Mouse (Mus musculus): Measurements from ENCODE around the gene Lce1g.

Gene Lce1g

DNA sequence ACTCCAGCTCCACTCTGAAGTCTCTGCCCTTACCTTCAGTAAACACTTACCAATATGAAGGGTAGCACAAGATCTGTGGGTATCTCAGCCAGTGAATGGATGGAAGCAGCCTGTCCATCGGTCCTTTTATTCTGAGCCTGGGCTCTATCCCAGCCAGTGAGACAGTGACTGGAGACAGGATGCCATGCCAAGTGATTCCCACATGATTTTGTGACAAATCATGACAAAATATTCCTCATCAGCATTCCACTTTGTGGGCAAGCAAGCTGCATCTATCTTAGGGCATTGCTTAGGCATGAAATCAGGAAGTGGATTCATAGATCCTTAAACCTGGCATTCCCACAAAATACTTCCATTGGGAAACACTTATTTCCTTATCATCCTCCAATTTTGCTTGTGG, at the start of gene Lce1g:
TSS of gene Lce1g (minus strand) at position 101 of the 400 bp plus-strand sequence.
- no peak for DNase-seq (ENCODE audit: low spot score in 2 of 2)

DNA sequence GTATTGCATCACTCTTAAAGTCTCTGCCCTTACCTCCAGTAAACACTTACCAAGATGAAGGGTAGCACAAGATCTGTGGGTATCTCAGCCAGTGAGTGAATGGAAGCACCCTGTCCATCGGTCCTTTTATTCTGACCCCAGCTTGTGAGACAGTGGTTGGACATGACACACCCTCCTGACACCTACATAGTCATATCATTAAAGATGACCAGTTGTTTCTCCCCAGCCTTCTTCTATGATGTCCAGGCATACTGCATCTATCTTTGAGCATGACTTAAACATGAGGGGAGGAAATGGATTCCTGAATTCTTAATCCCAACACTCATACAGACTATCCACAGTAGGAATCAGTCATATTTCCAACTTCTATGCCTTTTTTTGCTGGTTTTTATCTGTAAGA, 38.3 kb upstream of the Lce1g start, which contains the start of gene Lce1j:
TSS of gene Lce1j (minus strand) at position 101 of the 400 bp plus-strand sequence.
- DNase-seq (ENCODE audit: low spot score in 2 of 2) = no peak

DNA sequence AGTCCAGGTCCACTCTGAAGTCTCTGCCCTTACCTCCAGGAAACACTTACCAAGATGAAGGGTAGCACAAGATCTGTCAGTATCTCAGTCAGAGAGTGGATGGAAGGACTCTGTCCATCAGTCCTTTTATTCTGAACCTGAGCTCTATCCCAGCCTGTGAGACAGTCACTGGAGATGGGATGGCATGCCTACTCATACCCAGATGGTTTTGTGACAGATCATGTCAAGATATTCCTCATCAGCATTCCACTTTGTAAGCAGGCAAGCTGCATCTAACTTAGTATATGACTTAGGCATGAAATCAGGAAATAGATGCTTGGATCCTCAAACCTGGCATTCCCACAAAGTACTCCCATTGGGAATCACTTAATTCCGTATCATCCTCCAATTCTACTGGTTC, 26.7 kb upstream of the Lce1g start, which contains the start of gene Lce1i:
TSS of gene Lce1i (minus strand) at position 101 of the 400 bp plus-strand sequence.
- no peak for DNase-seq (ENCODE audit: low spot score in 2 of 2)

DNA sequence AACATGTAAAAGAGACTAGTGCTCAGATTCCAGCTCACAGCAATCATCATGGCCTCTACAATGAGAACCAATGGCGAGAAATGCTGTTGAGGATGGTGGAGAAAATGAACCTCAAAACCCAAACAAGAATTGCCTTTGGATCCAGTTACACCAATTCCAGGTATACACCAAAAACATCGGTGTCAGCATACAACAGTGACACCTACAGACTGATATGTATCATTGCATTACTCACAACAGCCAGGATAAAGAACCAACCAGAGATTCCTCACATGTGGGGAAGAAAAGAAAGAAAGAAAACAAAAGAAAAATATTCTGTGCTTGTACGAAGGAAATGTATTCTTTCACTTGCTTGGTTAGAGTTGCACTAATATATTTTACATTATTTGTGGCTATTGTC, 19.4 kb upstream of the Lce1g start:
- DNase-seq (ENCODE audit: low spot score in 2 of 2) = no peak

DNA sequence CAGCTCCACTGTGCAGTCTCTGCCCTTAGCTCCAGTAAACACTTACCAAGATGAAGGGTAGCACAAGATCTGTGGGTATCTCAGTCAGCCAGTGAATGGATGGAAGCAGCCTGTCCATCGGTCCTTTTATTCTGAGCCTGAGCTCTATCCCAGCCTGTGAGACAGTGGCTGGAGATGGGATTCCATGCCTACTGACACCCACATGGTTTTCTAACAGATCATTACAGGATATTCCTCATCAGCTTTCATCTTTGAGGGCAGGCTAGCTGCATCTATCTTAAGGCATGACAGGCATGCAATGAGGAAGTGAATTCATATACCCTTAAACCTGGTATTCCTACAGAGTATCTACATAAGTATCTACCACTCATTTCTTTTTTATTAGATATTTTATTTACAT, 12.8 kb upstream of the Lce1g start, which contains the start of gene Lce1h:
TSS of gene Lce1h (minus strand) at position 101 of the 400 bp plus-strand sequence.
- no peak for DNase-seq (ENCODE audit: low spot score in 2 of 2)

DNA sequence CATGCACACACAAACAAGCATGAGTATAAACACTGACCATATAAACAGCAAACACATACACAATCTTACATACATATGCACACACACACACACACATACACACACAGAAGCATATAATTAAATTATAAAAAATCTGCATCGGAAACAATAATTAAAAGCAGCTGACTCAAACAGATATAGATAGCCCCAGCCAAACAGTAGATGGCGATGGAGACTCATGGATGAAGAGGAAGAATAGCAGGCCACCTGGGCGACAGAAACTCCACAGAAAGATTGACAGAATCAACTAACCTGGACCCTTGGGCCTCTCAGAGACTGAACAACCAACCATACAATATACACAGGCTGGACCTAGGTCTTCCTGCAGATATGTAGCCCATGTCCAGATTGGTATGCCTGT, 1.1 kb upstream of the Lce1g start:
- no peak for DNase-seq (ENCODE audit: low spot score in 2 of 2)

DNA sequence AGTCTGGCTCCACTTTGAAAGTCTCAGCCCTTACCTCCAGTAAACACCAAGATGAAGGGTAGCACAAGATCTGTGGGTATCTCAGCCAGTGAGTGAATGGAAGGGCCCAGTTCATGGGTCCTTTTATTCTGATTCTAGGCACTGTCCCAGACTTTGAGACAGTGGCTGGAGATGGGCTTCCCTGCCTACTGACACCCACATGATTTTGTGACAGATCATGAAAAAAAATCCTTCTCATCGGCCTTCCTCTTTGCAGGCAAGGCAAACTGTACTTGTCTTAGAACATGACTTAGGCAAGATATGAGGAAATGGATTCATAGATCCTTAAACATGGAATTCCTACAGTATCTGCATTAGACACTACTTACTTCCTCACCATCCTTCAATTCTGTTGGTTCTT, 13.1 kb downstream of the Lce1g start, which contains the start of gene Gm38119:
TSS of gene Gm38119 (minus strand) at position 101 of the 400 bp plus-strand sequence.
- no peak for DNase-seq (ENCODE audit: low spot score in 2 of 2)

DNA sequence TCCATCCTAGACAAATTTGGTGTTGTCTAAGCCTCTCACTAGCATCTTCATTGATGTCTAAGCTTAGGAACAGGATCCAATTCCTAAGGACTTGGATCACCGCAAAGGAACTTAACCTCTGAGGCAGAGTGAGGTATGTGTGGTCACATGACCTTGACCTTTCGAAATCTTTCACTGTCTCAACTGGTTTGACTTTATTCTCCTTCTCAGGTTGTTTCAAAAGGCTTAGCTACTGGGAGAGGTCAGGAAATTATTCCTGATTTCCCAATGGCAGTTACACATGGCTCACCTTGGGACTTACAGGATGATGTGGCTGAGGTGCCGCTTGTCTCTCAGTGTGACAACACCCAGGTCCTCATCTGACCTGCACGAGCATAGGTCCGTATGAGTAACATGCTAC, 29.5 kb downstream of the Lce1g start:
- no peak for DNase-seq (ENCODE audit: low spot score in 2 of 2)

DNA sequence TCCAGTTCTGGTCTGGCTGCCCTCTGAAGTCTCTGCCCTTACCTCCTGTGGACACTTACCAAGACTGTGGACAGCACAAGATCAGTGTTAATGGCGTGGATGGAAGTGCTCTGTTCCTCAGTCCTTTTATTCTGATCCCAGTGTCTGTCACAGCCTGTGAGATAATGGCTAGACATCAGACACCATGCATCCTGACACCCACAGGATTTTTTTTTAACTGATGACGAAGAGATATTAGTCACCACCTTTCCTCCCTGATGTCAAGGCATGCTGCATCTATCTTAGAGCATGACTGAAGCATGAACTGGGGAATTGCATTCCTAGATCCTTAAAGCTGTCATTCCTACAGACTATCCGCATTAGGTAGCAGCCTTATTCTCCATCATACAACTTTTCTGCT, 31.9 kb downstream of the Lce1g start, which contains the start of gene Lce1f:
TSS of gene Lce1f (minus strand) at position 101 of the 400 bp plus-strand sequence.
- no peak for DNase-seq (ENCODE audit: low spot score in 2 of 2)

DNA sequence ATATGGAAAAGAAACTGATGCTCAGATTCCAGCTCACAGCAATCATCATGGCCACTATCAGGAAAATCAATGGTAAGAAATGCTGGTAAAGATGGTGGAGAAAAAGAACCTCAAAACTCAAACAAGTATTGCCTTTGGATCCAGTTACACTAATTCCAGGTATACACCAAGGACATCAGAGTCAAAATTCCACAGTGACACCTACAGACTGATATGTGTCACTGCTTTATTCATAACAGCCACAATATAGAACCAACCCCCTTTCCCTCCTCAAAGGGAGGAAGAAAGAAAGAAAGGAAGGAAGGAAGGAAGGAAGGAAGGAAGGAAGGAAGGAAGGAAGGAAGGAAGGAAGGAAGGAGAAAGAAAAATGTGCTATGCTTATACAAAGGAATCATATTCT, 37.0 kb downstream of the Lce1g start:
- DNase-seq (ENCODE audit: low spot score in 2 of 2) = no peak

DNA sequence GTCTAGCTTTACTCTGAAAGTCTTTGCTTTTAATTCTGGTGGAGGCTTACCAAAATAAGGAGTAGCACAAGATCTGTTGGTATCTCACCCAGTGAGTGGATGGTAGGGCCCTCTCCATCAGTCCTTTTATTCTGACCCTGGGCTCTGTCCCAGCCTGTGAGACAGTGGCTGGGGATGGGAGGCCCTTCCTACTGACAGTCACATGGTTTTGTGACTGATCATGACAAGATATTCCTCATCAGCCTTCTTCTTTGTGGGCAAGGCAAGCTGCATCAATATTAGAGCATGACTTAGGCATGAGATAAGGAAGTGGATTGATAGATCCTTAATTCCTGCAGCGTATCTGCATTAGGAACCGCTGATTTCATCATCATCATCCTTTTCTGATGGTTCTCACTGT, 43.2 kb downstream of the Lce1g start, which contains the start of gene Lce1e:
TSS of gene Lce1e (minus strand) at position 101 of the 400 bp plus-strand sequence.
- DNase-seq (ENCODE audit: low spot score in 2 of 2) = no peak
